Mouse (Mus musculus) liver, embryonic 14.5 days (tissue): ENCODE results near the gene Gm45521.

ENCODE experiments used
- CTCF ChIP-seq: IDR thresholded peaks from 2 replicates; pipeline ENCODE4 v1.5.1; 2016; ENCODE audit warnings: antibody characterized with exemption, low read depth, control low read depth
- EP300 ChIP-seq: IDR thresholded peaks from 2 replicates; pipeline ENCODE4 v1.6.1; 2016; ENCODE audit warnings: antibody characterized with exemption, low read depth

GRCm38 (mm10) chr14:7938809-7939784, 18.0 kb upstream of the Gm45521 start:
- TF ChIP-seq CTCF = no peak
- no peak for TF ChIP-seq EP300
